Mouse (Mus musculus) MEL (cell line): ENCODE measurements around the gene Cela3b. TPM values are rescaled to one million over a fixed set of nuclear protein-coding genes. Genes with fewer than 3 reads are reported as not detected.

Source experiments
- DNase-seq: peaks from one replicate; pipeline ENCODE4 v3.0.0; 2011; ENCODE audit warnings: low read depth, low spot score
- H3K27ac ChIP-seq: 2 replicates; pipeline ENCODE4 v1.5.1; 2012; ENCODE audit warnings: low read depth, mild to moderate bottlenecking, control low read depth, low read length, moderate library complexity; ENCODE audit not compliant: control insufficient read depth
- H3K27me3 ChIP-seq, 2 experiments: fragments of 150-350 bp in 1 of 2; sonication (generic) in 1 of 2; 2 replicates each; pipeline ENCODE4 v1.6.1; 2012; ENCODE audit warnings: low read length in 2 of 2, mild to moderate bottlenecking in 2 of 2, improper control_type of control experiment in 1 of 2, moderate library complexity in 1 of 2; ENCODE audit not compliant: insufficient read depth in 2 of 2, control insufficient read depth in 1 of 2
- H3K36me3 ChIP-seq, 2 experiments: 2 replicates each; pipeline ENCODE4 v1.6.1; 2012 to 2014; ENCODE audit warnings: low read length in 2 of 2, improper control_type of control experiment in 1 of 2, inconsistent platforms in 1 of 2, mild to moderate bottlenecking in 1 of 2; ENCODE audit not compliant: insufficient read depth in 2 of 2, control insufficient read depth in 1 of 2
- H3K4me1 ChIP-seq, 2 experiments: fragments of 150-350 bp in 1 of 2; sonication (generic) in 1 of 2; 2 replicates each; pipeline ENCODE4 v1.6.1; 2012; ENCODE audit warnings: low read length in 2 of 2, improper control_type of control experiment in 1 of 2, mild to moderate bottlenecking in 1 of 2; ENCODE audit not compliant: insufficient read depth in 2 of 2, control insufficient read depth in 1 of 2
- H3K4me3 ChIP-seq, 2 experiments: fragments of 150-350 bp in 1 of 2; sonication (generic) in 1 of 2; 2 replicates each; pipeline ENCODE4 v1.5.1; 2012; ENCODE audit warnings: low read depth in 2 of 2, low read length in 2 of 2, mild to moderate bottlenecking in 2 of 2, moderate library complexity in 2 of 2, control low read depth in 1 of 2, improper control_type of control experiment in 1 of 2; ENCODE audit not compliant: control insufficient read depth in 1 of 2, insufficient read depth in 1 of 2
- H3K79me2 ChIP-seq: 2 replicates; pipeline ENCODE4 v1.6.1; 2012; ENCODE audit warnings: mild to moderate bottlenecking, low read length, moderate library complexity; ENCODE audit not compliant: control insufficient read depth, poor library complexity, insufficient read depth
- H3K9ac ChIP-seq: 2 replicates; pipeline ENCODE4 v1.6.1; 2012; ENCODE audit warnings: low read depth, mild to moderate bottlenecking, control low read depth, low read length, moderate library complexity; ENCODE audit not compliant: control insufficient read depth, poor library complexity, severe bottlenecking
- H3K9me3 ChIP-seq: fragments of 150-350 bp; sonication (generic); replicated peaks from 2 replicates; pipeline ENCODE4 v1.6.1; 2012; ENCODE audit warnings: mild to moderate bottlenecking, low read length, improper control_type of control experiment, moderate library complexity; ENCODE audit not compliant: insufficient read depth
- CHD2 ChIP-seq: IDR thresholded peaks from 2 replicates; pipeline ENCODE4 v1.6.1; 2011; ENCODE audit warnings: low read length, improper control_type of control experiment
- CTCF ChIP-seq, 3 experiments: IDR thresholded peaks in 2 of 3; conservative IDR thresholded peaks in 1 of 3; 2 replicates each; pipeline ENCODE4 v1.5.1; 2011 to 2012; ENCODE audit warnings: low read length in 3 of 3, low read depth in 2 of 3, mild to moderate bottlenecking in 2 of 3, improper control_type of control experiment in 1 of 3, inconsistent platforms in 1 of 3, mixed read lengths in 1 of 3, moderate library complexity in 1 of 3; ENCODE audit not compliant: control insufficient read depth in 1 of 3, insufficient read depth in 1 of 3, poor library complexity in 1 of 3, severe bottlenecking in 1 of 3
- EP300 ChIP-seq, 2 experiments: IDR thresholded peaks; 2 replicates each; pipeline ENCODE4 v1.6.1; 2011; ENCODE audit warnings: improper control_type of control experiment in 2 of 2, low read length in 2 of 2, low read depth in 1 of 2, mild to moderate bottlenecking in 1 of 2
- ETS1 ChIP-seq: IDR thresholded peaks from 2 replicates; pipeline ENCODE4 v1.6.1; 2012; ENCODE audit warnings: low read depth, mild to moderate bottlenecking, inconsistent platforms, low read length, improper control_type of control experiment, moderate library complexity
- GABPA ChIP-seq: IDR thresholded peaks from 2 replicates; pipeline ENCODE4 v1.6.1; 2012; ENCODE audit warnings: low read depth, mild to moderate bottlenecking, inconsistent platforms, low read length, improper control_type of control experiment, moderate library complexity
- GATA1 ChIP-seq: IDR thresholded peaks from 2 replicates; pipeline ENCODE4 v1.6.1; 2011; ENCODE audit warnings: low read depth, low read length, improper control_type of control experiment
- HCFC1 ChIP-seq: IDR thresholded peaks from 2 replicates; pipeline ENCODE4 v1.6.1; 2012; ENCODE audit warnings: low read depth, mild to moderate bottlenecking, inconsistent platforms, low read length, improper control_type of control experiment, moderate library complexity
- MAFK ChIP-seq: IDR thresholded peaks from 2 replicates; pipeline ENCODE4 v1.6.1; 2011; ENCODE audit warnings: low read depth, mild to moderate bottlenecking, low read length, improper control_type of control experiment, borderline replicate concordance
- MEF2A ChIP-seq: IDR thresholded peaks from 2 replicates; pipeline ENCODE4 v1.6.1; 2014; ENCODE audit warnings: low read depth, mild to moderate bottlenecking, inconsistent platforms, low read length, improper control_type of control experiment; ENCODE audit not compliant: poor library complexity, insufficient replicate concordance, severe bottlenecking; ENCODE audit errors: extremely low read depth
- NRF1 ChIP-seq: IDR thresholded peaks from 2 replicates; pipeline ENCODE4 v1.6.1; 2014; ENCODE audit warnings: low read depth, mild to moderate bottlenecking, inconsistent platforms, low read length, improper control_type of control experiment, moderate library complexity; ENCODE audit not compliant: poor library complexity, insufficient read depth, severe bottlenecking
- RAD21 ChIP-seq: IDR thresholded peaks from 2 replicates; pipeline ENCODE4 v1.6.1; 2011; ENCODE audit warnings: mild to moderate bottlenecking, low read depth, low read length, improper control_type of control experiment
- SIN3A ChIP-seq: IDR thresholded peaks from 2 replicates; pipeline ENCODE4 v1.6.1; 2012; ENCODE audit warnings: low read length, improper control_type of control experiment, inconsistent platforms
- SMC3 ChIP-seq: IDR thresholded peaks from 2 replicates; pipeline ENCODE4 v1.6.1; 2011; ENCODE audit warnings: low read depth, low read length, improper control_type of control experiment
- TAL1 ChIP-seq: IDR thresholded peaks from 2 replicates; pipeline ENCODE4 v1.6.1; 2012; ENCODE audit warnings: mild to moderate bottlenecking, inconsistent platforms, low read length, moderate library complexity, mixed read lengths
- TBP ChIP-seq: IDR thresholded peaks from 2 replicates; pipeline ENCODE4 v1.8.0; 2011; ENCODE audit warnings: low read depth, low read length, improper control_type of control experiment
- ZNF384 ChIP-seq: IDR thresholded peaks from 2 replicates; pipeline ENCODE4 v1.6.1; 2012; ENCODE audit warnings: low read depth, mild to moderate bottlenecking, inconsistent platforms, low read length, improper control_type of control experiment
- polyA plus RNA-seq, 2 experiments: library from polyadenylated mRNA; stranded (reverse) in 1 of 2; unstranded in 1 of 2; fragments of >175 nt in 1 of 2; fragments of >200 nt in 1 of 2; gene quantifications; 2 replicates each; pipeline versions ENCODE4 v1.2.1 to v1.2.4; 2012; ENCODE audit warnings: low replicate concordance in 2 of 2, low read depth in 1 of 2; ENCODE audit not compliant: insufficient read length in 2 of 2, insufficient read depth in 1 of 2, missing spikeins in 1 of 2
- total RNA-seq: library from RNA; depleted of rRNA; stranded (reverse); fragments of 300-350 nt; gene quantifications from 2 replicates; pipeline ENCODE4 v1.2.3, GENCODE M21; 2012

Gene Cela3b
- total and polyA plus RNA-seq, 3 experiments: not detected

DNA sequence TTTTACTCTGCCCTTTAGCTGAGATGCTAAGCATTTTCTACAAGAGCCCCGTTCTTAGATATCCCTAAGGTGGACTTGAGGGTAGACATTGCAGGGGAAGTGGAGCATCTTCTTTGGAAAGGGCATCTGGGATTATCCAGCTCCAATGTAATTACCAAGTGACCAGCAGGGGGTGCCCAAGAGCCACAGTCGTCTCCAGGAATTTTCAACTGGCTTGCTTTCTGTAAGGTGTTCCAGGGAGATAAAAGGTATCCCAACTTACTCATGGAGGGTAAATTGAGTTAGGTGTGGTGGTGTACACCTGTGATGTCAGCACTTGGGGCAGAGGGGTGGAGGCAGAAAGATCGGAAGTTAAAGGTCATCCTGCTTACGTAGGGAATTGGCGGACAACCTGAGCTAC, 13.3 kb upstream of the Cela3b start (continued):
- TF ChIP-seq MEF2A (no peak), NRF1 (no peak), SMC3 (peak; percentile 60), RAD21 (peak; percentile 78), ZNF384 (no peak), GABPA (no peak), TBP (no peak), TAL1 (no peak)

DNA sequence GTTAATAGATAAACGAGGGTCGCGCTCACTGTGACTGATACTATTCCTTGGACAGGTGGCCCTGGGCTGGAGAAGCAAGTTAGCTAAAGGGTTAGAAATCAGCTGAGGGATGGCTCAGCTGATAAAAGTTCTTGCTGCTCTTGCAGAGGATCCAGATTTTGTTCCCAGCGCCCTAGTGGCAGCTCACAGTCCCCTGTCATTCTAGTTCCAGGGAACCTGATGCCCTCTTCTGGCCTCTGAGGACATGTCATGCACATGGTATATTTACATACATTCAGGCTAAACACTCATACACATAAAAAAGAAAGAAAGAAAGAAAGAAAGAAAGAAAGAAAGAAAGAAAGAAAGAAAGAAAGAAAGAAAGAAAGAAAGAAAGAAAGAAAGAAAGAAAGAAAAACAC, 11.0 kb upstream of the Cela3b start:
- TF ChIP-seq SMC3: peak; percentile 12; the same call in 1 of the 2 replicates
- peak in 2 of 3 experiments; percentile 25 to 40; a peak in 3 of 6 replicates for TF ChIP-seq CTCF (IDR thresholded peaks at IDR 0.05 in 2 of 3, conservative IDR thresholded peaks at IDR 0.05 in 1 of 3; ENCODE audit: control insufficient read depth in 1 of 3, insufficient read depth in 1 of 3, low read depth in 2 of 3, low read length in 3 of 3, poor library complexity in 1 of 3, severe bottlenecking in 1 of 3)
- no peak for TF ChIP-seq CHD2
- TF ChIP-seq MAFK: no peak
- no peak overlapping the region for H3K4me3 ChIP-seq

DNA sequence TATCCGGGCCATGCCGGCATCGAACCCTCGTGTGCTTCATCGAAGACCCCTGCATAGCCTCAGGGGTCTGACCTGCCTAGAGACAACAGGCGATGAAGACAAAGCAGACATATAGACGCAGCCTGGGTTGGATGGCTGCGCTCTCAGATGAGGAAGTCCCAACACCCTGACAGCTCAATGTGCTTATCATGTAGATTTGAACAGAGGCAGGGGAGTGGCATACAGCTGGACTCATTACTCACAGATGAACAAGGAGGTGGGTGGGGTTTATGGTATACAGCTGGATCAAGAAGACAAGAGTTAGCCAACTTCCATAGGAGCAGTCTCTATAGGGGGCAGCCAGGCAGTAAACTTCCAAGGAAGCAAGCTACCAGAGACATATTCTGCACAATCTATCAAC, 8.5 kb upstream of the Cela3b start:
- no peaks in the 10 kb centered on the region for H3K79me2 ChIP-seq
- TF ChIP-seq EP300 (IDR thresholded peaks at IDR 0.05; ENCODE audit: low read depth in 1 of 2, low read length in 2 of 2): 0 out of 4 replicates have a peak, but pooled peaks of 1 of the 2 experiments have one; percentile 11
- no peak for TF ChIP-seq HCFC1
- TF ChIP-seq GATA1: 0 out of 2 replicates have a peak, but pooled peaks have one; percentile 15
- peak; percentile 51; the same call in 1 of the 2 replicates for TF ChIP-seq SIN3A
- TF ChIP-seq ETS1: peak; percentile 70; the same call in 1 of the 2 replicates
- peaks cover 0 to 5% of the 10 kb centered on the region in 2 experiments; a peak in 1 of 4 replicates for H3K4me1 ChIP-seq
- no peak overlapping the region for H3K27ac ChIP-seq
- no peak overlapping the region for H3K4me3 ChIP-seq
- H3K9ac ChIP-seq: no peak overlapping the region
- no peaks in the 10 kb centered on the region for H3K27me3 ChIP-seq
- no peaks in the 10 kb centered on the region; a peak in 1 of 4 replicates for H3K36me3 ChIP-seq
- H3K9me3 ChIP-seq: no peaks in the 10 kb centered on the region
- DNase-seq: peak; percentile 73

More for the DNA sequence above, 11.0 kb upstream of the Cela3b start:
- Histone ChIP-seq H3K36me3 (no peaks in the 10 kb centered on the region; a peak in 1 of 4 replicates), H3K27ac (no peak overlapping the region), H3K79me2 (no peaks in the 10 kb centered on the region), H3K9me3 (no peaks in the 10 kb centered on the region), H3K9ac (no peak overlapping the region), H3K4me1 (peaks cover 0 to 5% of the 10 kb centered on the region in 2 experiments; a peak in 1 of 4 replicates), H3K27me3 (no peaks in the 10 kb centered on the region)
- peak; percentile 30 for DNase-seq
